Mouse (Mus musculus) liver, adult 2 months (tissue): Measurements from ENCODE around the gene Pip5k1a.

Experiments
- CTCF ChIP-seq: fragments of 200-500 bp; IDR thresholded peaks from 2 replicates; pipeline ENCODE4 v1.5.1; 2011; ENCODE audit warnings: low read depth, low read length, control low read depth
- POLR2A ChIP-seq: fragments of 200-500 bp; IDR thresholded peaks from 2 replicates; pipeline ENCODE4 v1.6.1; 2011; ENCODE audit warnings: low read length, control low read depth; ENCODE audit not compliant: insufficient read depth; ENCODE audit errors: extremely low read depth

DNA sequence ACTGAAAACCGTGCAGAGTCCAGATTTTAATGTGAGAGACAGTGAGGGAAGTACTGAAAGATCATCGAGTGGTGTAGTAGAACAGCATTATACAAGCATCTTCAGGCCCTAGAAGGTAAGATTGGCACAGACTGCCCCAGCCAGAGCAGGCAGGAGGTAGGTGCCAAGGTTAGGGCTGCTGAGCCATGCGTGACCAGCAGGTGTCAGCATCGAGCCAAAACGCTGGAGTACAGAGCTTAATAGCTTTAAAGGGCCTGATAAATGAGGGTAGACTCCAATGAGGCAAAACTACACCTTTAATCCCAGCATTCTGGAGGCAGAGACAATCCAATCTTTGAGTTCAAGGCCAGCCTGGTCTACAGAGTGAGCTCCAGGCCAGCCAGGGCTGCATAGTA, 35.9 kb upstream of the Pip5k1a start:
- TF ChIP-seq CTCF (peak; percentile 99), POLR2A (no peak)
